Mouse (Mus musculus) splenic B cell, adult 2 months (primary cell): ENCODE data around the gene Gm20388.
"Not testable (repeated sequence)": the region's sequence is repeated elsewhere in the genome, so short reads cannot be mapped to it uniquely, and the experiment has no call there.

Experiments
- DNase-seq: peaks from one replicate; pipeline ENCODE4 v3.0.0-alpha.2; 2011; ENCODE audit warnings: low read depth, low spot score
- H3K27me3 ChIP-seq: 2 replicates; pipeline ENCODE4 v1.6.1; 2012; ENCODE audit warnings: mild to moderate bottlenecking, low read length, moderate library complexity, mixed read lengths; ENCODE audit not compliant: control insufficient read depth, poor library complexity, insufficient read depth, severe bottlenecking
- H3K36me3 ChIP-seq: 2 replicates; pipeline ENCODE4 v1.6.1; 2012; ENCODE audit warnings: mild to moderate bottlenecking, low read length, moderate library complexity, mixed read lengths; ENCODE audit not compliant: control insufficient read depth, poor library complexity, insufficient read depth, severe bottlenecking

The Gm20388 gene

GRCm38 (mm10) chr8:123799885-123800284 is 3889.2 kb downstream of the Gm20388 start:
- Histone ChIP-seq H3K27me3 (no peaks in the 10 kb centered on the region), H3K36me3 (no peaks in the 10 kb centered on the region)
- DNase-seq, result no peak

DNA sequence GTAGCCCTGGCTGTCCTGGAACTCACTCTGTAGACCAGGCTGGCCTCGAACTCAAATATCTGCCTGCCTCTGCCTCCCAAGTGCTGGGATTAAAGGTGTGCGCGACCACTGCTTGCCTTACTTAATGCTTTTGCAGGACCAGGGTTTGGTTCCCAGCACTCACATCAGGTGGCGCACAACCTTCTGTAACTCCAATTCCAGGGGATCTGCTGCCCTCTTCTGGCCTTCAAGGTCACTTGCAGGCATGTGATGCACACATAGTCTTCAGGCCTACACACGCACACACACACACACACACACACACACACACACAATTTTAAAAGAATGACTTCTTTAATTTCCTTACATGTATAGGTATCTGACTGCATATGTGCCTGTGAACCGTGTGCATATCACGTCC is 3890.2 kb downstream of the Gm20388 start:
- DNase-seq, result no peak
- H3K36me3 ChIP-seq, result no peaks in the 10 kb centered on the region
- H3K27me3 ChIP-seq, result no peaks in the 10 kb centered on the region

GRCm38 (mm10) chr8:123801538-123801937 is 3890.9 kb downstream of the Gm20388 start:
- no peak for DNase-seq
- Histone ChIP-seq H3K27me3 (no peaks in the 10 kb centered on the region), H3K36me3 (no peaks in the 10 kb centered on the region)

DNA sequence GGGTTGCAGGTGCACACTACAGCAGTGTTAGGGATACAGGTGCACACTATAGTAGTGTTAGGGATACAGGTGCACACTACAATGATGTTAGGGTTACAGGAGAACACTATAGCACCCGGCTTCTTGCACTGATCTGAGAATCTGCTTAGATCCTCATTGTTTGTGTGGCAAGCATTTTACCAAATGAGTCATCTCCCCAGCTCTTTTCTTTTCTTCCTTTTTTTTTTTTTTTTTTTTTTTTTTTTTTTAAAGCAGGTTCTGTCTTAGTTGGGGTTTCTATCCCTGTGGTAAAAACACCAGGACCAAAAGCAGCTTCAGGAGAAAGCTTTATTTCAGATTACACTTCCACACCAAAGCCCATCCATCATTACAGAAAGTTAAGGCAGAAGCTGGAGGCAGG is 3893.0 kb downstream of the Gm20388 start:
- Histone ChIP-seq H3K27me3 (no peaks in the 10 kb centered on the region), H3K36me3 (no peaks in the 10 kb centered on the region)
- no peak for DNase-seq

DNA sequence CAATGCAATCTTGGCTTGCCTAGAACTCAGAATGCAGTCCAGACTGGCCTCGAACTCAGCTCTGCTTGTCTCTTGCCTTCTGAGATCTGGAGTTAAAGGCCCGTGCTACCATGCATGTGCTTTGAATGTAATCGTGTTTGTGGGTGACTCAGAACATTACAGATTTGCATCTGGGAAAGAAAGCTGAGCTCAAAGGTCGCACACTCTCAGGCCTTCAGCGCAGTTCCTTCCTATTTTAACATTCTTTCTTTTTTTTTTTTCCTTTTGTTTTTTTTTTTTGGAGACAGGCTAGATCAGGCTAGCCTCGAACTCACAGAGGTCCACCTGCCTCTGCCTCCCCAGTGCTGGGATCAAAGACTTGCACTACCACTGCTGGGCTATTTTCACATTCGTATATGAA is 3893.9 kb downstream of the Gm20388 start:
- DNase-seq, result no peak
- H3K36me3 ChIP-seq, result no peaks in the 10 kb centered on the region
- H3K27me3 ChIP-seq, result no peaks in the 10 kb centered on the region

DNA sequence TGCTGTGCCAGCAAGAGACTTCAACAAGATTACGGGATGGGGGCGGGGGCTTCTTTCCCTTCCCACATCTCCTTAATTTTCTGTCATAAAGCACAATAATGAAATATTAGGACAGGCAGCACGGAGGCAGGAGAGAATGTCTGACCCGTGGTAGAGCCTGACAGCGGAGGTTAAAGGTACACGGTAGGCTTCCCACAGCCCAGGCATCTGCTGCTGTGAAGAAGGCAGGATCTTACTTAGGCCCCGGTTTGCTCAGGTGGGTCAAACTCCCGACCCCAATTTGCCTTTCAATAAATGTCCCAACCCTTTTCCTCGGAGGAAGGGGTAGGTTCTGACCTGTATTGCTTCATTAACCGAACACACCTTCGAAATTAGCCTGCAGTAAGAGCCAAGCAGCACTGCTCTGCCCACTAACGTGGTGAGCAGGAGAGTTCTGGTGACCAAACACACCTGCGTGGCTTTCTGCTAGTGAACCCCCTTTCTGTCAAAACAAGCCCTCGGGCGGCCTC is 3894.6 kb downstream of the Gm20388 start:
- DNase-seq, result no peak
- Histone ChIP-seq H3K27me3 (no peaks in the 10 kb centered on the region), H3K36me3 (no peaks in the 10 kb centered on the region)

DNA sequence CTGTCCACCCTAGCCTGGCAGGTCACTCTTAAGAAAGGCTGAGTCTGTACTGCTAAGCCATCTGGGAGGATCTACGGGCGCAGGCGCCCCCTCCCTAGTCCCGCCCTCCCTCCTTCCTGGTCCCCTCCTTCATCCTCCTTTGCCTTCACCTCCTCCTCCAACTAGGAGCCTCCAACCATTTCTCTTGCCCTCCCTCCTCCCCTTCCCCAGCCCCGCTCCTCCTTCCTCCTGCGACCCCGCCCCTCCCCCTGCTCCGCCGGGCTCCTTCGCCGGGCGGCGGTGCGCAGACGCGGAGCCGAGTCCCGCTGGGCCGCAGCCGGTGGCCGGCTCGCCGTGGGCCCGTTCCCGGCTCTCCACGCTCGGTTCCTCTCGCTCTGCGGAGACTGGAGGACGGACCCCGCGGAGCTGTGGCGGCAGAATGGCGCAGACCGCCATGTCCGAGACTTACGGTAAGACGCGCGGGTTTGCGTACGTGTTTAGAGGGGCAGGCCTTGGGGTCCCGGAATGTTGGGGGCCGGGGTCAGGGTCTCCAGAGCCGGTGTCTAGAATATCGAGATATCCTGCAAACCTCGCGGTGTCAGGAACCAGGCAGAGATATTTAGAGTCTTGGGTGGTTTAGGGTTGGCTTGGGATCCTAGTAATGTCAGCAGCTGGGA is 3895.2 kb downstream of the Gm20388 start, which contains the start of gene Rab4a:
Gene Rab4a (plus strand): TSS at position 268 of the 656 bp plus-strand sequence.
- no peak for DNase-seq
- H3K27me3 ChIP-seq, result no peaks in the 10 kb centered on the region
- no peaks in the 10 kb centered on the region for H3K36me3 ChIP-seq

GRCm38 (mm10) chr8:123806374-123806935 is 3895.8 kb downstream of the Gm20388 start:
- no peak for DNase-seq
- Histone ChIP-seq H3K27me3 (no peaks in the 10 kb centered on the region), H3K36me3 (no peaks in the 10 kb centered on the region)

- no peaks in the 10 kb centered on the region for H3K27me3 ChIP-seq
- no peaks in the 10 kb centered on the region for H3K36me3 ChIP-seq
- DNase-seq, result no peak
Measured at GRCm38 (mm10) chr8:123807024-123807431, 3896.4 kb downstream of the Gm20388 start.

GRCm38 (mm10) chr8:123807852-123808573 is 3897.4 kb downstream of the Gm20388 start:
- no peaks in the 10 kb centered on the region for H3K27me3 ChIP-seq
- no peaks in the 10 kb centered on the region for H3K36me3 ChIP-seq
- no peak for DNase-seq

DNA sequence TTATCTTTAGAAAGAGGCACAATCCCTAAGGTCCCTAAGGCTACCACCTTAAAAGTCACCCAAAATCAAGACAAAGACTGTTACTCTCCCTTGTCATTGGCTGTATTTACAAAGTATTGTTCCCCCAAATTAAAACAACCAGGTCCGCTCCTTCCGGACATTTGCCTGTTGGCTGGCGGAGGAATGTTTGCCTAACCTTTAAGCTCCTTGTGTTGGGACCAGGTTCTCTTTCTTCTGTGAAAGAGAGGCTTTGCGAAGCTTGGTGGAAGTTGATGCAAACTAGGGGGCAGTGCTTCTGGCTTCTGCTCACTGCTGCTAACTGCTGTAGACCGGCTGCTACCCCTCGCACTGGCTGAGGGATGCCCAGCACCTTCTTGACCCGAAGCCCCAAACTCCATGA is 3898.0 kb downstream of the Gm20388 start:
- H3K36me3 ChIP-seq, result no peaks in the 10 kb centered on the region
- DNase-seq, result no peak
- H3K27me3 ChIP-seq, result no peaks in the 10 kb centered on the region

- not testable (repeated sequence) for H3K36me3 ChIP-seq, H3K27me3 ChIP-seq, DNase-seq
Measured at GRCm38 (mm10) chr8:123809342-123809741, 3898.7 kb downstream of the Gm20388 start.

DNA sequence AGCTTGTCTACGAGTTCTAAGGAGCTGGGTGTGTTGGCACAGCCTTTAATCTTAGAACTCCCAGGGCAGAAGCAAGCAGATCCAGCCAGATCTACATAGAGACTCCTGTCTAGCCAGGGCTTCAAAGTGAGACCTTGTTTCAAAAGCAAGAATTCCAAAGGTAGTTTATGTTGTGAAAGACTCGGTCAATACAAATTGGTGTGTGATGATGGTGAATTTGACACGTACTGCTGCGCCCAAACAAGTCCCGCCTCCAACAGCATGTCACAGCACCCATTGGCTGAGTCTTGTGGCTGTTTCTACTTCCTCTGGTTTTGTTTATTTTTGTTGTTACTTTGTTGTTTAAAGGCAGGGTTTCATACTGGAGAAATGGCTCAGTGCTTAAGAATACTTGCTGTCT is 3901.6 kb downstream of the Gm20388 start:
- no peaks in the 10 kb centered on the region for H3K36me3 ChIP-seq
- H3K27me3 ChIP-seq, result no peaks in the 10 kb centered on the region
- no peak for DNase-seq

DNA sequence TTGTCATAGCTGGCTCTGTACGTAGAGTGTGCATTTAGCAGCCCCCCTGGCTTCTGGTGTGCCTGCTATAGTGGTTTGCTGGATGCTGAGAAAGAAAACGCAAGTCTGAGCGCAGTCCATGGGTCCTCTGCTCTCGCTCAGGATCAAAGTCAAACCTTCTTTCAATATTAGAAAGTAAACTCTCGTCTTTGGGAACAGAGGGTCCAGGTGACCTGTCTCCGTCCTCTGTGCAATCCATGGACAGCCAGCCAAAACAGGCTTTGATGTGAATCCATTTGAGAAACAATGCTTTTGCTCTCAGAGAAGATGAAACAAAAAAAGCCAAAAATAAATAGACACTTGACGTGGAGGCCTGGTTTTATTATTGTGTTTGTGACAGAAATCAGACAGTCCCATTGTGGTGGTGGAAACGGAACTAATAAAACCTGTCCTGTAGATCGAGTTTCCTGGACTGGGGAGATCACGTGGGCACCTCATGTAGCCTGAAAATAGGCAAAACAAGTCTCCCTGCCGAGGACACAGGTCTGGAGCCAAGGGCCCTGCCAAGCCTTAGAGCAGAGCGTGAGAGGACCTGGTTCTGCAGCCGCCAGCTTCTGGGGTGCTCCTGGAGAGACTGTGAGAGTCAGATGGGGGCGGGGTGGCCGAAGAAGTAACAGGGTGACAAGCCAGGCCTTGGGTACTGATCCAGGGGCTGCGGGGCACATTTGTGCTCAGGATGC is 3902.7 kb downstream of the Gm20388 start:
- DNase-seq, result no peak
- Histone ChIP-seq H3K27me3 (no peaks in the 10 kb centered on the region), H3K36me3 (no peaks in the 10 kb centered on the region)

GRCm38 (mm10) chr8:123813892-123814266 is 3903.2 kb downstream of the Gm20388 start:
- Histone ChIP-seq H3K27me3 (no peaks in the 10 kb centered on the region), H3K36me3 (no peaks in the 10 kb centered on the region)
- DNase-seq, result no peak
